Mouse (Mus musculus): ENCODE measurements around the gene Polr2l. TPM values are rescaled to one million over a fixed set of nuclear protein-coding genes. Genes with fewer than 3 reads are reported as not detected.

Gene Polr2l
- polyA plus RNA-seq, 1 experiment = 5.0 TPM

GRCm38 (mm10) chr7:141442199-141442598, 32.7 kb downstream of the Polr2l start:
- TF ChIP-seq POLR2A (IDR thresholded peaks at IDR 0.05; ENCODE audit: borderline replicate concordance, low read depth, low read length) = no peak
- TF ChIP-seq CTCF (IDR thresholded peaks at IDR 0.05; ENCODE audit: low read depth, low read length) = no peak
- Histone ChIP-seq H3K4me1 (ENCODE audit: control insufficient read depth, insufficient read depth, low read length) (peaks cover 11% of the 10 kb centered on the region), H3K4me3 (ENCODE audit: insufficient read depth, low read length) (peak overlapping the region; percentile 71; the same call in 1 of the 2 replicates), H3K27ac (ENCODE audit: insufficient read depth, low read depth, low read length) (no peak overlapping the region)

DNA sequence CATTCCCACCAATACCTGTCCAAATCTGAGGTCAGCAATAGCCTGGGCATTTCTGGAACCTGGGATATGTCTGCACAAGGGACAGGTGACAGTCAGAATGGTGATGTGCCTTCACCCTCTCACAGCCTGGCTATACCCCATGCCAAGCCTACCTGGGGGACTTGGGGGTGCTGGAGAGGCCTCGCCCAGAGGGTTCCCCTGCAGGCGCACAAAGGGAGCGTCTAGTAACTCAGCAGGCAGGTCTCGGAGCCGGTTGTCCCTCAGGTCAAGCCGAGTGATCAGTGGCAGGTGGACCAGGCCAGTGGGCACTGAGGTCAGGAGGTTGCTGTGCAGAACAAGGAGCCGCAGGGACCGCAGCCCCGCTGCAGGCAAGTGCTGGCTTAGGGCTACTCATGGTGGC, 33.5 kb downstream of the Polr2l start:
- H3K4me1 ChIP-seq (ENCODE audit: control insufficient read depth, insufficient read depth, low read length) = peaks cover 8% of the 10 kb centered on the region
- no peak overlapping the region for H3K27ac ChIP-seq (ENCODE audit: insufficient read depth, low read depth, low read length)
- H3K4me3 ChIP-seq (ENCODE audit: insufficient read depth, low read length) = no peak overlapping the region
- TF ChIP-seq CTCF (IDR thresholded peaks at IDR 0.05; ENCODE audit: low read depth, low read length) (no peak), POLR2A (IDR thresholded peaks at IDR 0.05; ENCODE audit: borderline replicate concordance, low read depth, low read length) (no peak)

DNA sequence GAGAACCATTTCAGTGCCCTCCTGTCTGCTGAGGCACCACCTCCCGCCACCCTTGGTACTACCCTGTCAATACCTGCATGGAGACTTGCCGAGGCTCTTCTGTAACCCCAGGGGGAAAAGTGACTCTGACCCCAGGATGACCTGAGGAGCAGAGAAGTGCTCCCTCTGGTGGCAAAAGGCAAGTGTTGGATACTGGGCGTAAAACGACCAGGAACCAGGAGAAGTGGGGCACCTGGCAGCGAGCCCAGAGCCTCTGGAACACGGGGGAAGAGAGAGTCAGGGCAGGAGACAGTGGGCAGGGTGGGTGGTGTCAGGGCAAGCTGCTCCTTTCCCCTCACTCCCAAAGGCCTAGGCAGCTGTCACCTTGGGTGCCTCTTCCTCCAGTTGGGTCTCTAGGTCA, 34.3 kb downstream of the Polr2l start:
- H3K4me3 ChIP-seq (ENCODE audit: insufficient read depth, low read length) = no peak overlapping the region
- TF ChIP-seq CTCF (IDR thresholded peaks at IDR 0.05; ENCODE audit: low read depth, low read length) (peak; percentile 93), POLR2A (IDR thresholded peaks at IDR 0.05; ENCODE audit: borderline replicate concordance, low read depth, low read length) (no peak)
- H3K4me1 ChIP-seq (ENCODE audit: control insufficient read depth, insufficient read depth, low read length) = peaks cover 15% of the 10 kb centered on the region
- no peak overlapping the region for H3K27ac ChIP-seq (ENCODE audit: insufficient read depth, low read depth, low read length)

DNA sequence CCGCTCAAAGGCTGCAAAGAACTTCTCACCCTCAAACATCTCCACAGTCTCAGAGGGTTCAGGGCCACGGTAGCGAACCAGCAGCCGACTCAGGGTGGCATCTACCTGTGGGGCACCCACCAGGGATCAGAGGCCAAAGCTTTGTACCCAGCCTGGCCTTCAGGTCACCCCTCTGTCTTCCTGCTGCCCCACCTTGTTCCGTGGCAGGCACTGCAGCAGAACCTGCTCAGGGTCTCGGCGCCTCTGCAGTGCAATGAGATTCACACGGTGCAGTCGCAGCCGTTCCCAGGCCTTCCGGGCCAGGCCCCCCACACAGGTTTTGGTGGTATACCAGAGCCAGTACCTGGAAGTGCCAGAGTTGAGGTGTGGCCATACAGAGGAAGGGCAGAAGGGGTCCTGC, 35.1 kb downstream of the Polr2l start:
- Histone ChIP-seq H3K4me3 (ENCODE audit: insufficient read depth, low read length) (no peak overlapping the region), H3K27ac (ENCODE audit: insufficient read depth, low read depth, low read length) (no peak overlapping the region), H3K4me1 (ENCODE audit: control insufficient read depth, insufficient read depth, low read length) (peaks cover 18% of the 10 kb centered on the region)
- TF ChIP-seq CTCF (IDR thresholded peaks at IDR 0.05; ENCODE audit: low read depth, low read length) (no peak), POLR2A (IDR thresholded peaks at IDR 0.05; ENCODE audit: borderline replicate concordance, low read depth, low read length) (no peak)

GRCm38 (mm10) chr7:141439140-141439679, 35.7 kb downstream of the Polr2l start:
- H3K4me1 ChIP-seq (ENCODE audit: control insufficient read depth, insufficient read depth, low read length) = peaks cover 17% of the 10 kb centered on the region
- no peak for TF ChIP-seq POLR2A (IDR thresholded peaks at IDR 0.05; ENCODE audit: borderline replicate concordance, low read depth, low read length)
- no peak overlapping the region for H3K4me3 ChIP-seq (ENCODE audit: insufficient read depth, low read length)
- H3K27ac ChIP-seq (ENCODE audit: insufficient read depth, low read depth, low read length) = no peak overlapping the region

DNA sequence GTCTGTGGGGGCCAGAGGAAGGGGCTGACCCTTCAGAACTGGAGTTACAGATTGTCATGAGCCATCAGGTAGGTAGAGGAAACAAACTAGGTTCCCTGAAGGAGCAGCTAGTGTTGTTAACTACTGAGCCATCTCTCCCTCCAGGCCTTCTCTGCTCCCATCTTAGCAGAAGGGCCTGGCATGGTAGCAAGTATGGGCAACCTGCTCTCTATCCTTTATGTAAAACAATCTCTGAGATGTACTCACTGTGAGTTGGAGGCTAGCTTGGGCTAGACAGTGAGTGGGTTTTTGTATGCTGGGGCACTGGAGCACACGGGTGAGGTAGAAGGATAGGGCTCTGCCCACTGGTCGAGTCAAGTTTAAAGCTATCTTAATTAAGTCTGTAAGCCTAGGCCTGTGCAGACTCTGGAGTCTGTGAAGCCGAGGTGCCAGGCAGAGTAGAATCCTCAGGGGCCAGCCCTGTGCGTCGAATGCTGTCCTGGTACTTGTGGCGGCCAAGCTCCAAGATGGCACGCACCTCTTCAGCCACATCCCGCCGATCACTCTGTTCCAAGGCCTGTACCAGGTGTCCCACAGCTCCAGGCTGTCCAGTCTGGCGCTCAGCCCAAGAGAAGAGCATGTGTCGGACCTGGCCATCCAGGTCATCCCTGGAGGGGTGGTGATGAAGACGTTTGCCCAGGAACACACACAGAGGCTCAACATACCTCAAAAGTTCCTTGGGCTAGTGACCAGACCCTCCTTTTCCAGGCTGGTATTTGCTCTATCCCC, 36.5 kb downstream of the Polr2l start:
- H3K4me3 ChIP-seq (ENCODE audit: insufficient read depth, low read length) = no peak overlapping the region
- no peak overlapping the region for H3K27ac ChIP-seq (ENCODE audit: insufficient read depth, low read depth, low read length)
- TF ChIP-seq POLR2A (IDR thresholded peaks at IDR 0.05; ENCODE audit: borderline replicate concordance, low read depth, low read length) = no peak
- no peak for TF ChIP-seq CTCF (IDR thresholded peaks at IDR 0.05; ENCODE audit: low read depth, low read length)
- peaks cover 17% of the 10 kb centered on the region for H3K4me1 ChIP-seq (ENCODE audit: control insufficient read depth, insufficient read depth, low read length)

GRCm38 (mm10) chr7:141437178-141438120, 37.5 kb downstream of the Polr2l start, which contains the start of gene Slc25a22:
TSS of gene Slc25a22 (minus strand) at chr7:141437892.
- H3K4me3 ChIP-seq (ENCODE audit: insufficient read depth, low read length) = peak within 1 kb of the TSS; percentile 94
- H3K27ac ChIP-seq (ENCODE audit: insufficient read depth, low read depth, low read length) = peak within 1 kb of the TSS; percentile 58
- H3K4me1 ChIP-seq (ENCODE audit: control insufficient read depth, insufficient read depth, low read length) = peaks cover 15% of the 10 kb centered on the region
- no peak for TF ChIP-seq POLR2A (IDR thresholded peaks at IDR 0.05; ENCODE audit: borderline replicate concordance, low read depth, low read length)
- peak; percentile 61 for TF ChIP-seq CTCF (IDR thresholded peaks at IDR 0.05; ENCODE audit: low read depth, low read length)

DNA sequence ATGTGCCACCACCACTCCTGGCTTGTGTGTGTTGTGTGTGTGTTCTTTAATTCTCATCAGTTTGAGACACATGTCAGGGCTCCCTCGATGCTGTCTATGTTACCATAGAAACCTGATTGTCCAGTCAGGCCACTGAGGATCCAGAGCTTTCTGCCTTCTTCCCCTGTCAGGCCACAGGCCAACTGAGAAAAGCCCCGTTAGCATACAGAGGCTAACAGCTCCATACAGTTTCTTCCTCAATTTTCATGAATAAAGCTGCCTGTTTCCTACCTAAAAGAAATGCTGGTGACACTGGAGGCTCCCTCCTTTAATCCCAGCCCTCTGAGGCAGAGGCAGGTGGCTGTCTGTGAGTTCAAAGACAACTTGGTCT, 38.4 kb downstream of the Polr2l start:
- Histone ChIP-seq H3K4me1 (ENCODE audit: control insufficient read depth, insufficient read depth, low read length) (peaks cover 15% of the 10 kb centered on the region), H3K4me3 (ENCODE audit: insufficient read depth, low read length) (peak overlapping the region; percentile 94), H3K27ac (ENCODE audit: insufficient read depth, low read depth, low read length) (peak overlapping the region; percentile 58)
- TF ChIP-seq CTCF (IDR thresholded peaks at IDR 0.05; ENCODE audit: low read depth, low read length) = no peak
- no peak for TF ChIP-seq POLR2A (IDR thresholded peaks at IDR 0.05; ENCODE audit: borderline replicate concordance, low read depth, low read length)

DNA sequence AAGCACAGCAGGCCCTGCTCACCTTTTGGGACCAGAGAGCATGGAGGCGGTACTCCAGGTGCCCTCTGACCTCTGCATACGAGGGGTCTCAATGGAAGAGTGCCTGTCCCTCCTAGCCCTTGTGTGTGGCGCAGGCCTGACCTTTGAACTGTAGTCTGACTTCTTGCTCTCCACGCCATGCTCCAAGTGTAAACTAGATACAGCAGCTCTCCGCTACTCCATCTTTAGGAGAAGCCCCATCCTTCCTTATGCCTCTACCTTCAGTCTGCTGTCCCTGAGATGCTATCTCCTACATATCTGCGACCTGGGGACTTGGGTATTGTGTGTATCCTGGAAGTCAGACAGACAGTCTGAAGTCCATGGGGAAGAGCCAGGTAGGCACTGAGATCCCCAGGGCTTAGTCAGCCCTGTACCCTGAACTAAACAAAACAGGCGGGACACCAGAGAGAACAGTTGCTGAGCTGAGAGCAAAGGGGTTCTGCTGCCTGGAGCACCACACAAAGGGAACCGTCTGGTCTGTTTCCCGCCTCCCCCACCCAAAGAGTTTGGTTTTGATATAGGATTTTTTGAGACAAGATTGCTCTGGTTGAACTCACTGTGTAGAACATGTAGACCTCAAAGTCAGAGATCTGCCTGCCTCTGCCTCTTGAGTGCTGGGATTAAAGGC, 38.9 kb downstream of the Polr2l start:
- Histone ChIP-seq H3K4me1 (ENCODE audit: control insufficient read depth, insufficient read depth, low read length) (peaks cover 15% of the 10 kb centered on the region), H3K4me3 (ENCODE audit: insufficient read depth, low read length) (peak overlapping the region; percentile 94), H3K27ac (ENCODE audit: insufficient read depth, low read depth, low read length) (peak overlapping the region; percentile 58)
- TF ChIP-seq POLR2A (IDR thresholded peaks at IDR 0.05; ENCODE audit: borderline replicate concordance, low read depth, low read length) = no peak
- TF ChIP-seq CTCF (IDR thresholded peaks at IDR 0.05; ENCODE audit: low read depth, low read length) = no peak
